In genomic region chr12:72790538-72790937, GRCm38 (mm10) we compare ENCODE assay signal across 13 mouse cellular contexts. TPM values are rescaled to one million over a fixed set of nuclear protein-coding genes. Genes with fewer than 3 reads are reported as not detected.
DNase-seq lines count a peak whose midpoint lies in the region; ATAC-seq lines count a peak whose summit lies in the region.
"Had no signal": no experiment of that assay in that cellular context is flagged by ENCODE, and none has a peak within 500 bp of the region (broad histone marks: within the 10 kb centered on the region; RNA-seq: fewer than 3 reads in every experiment).

No protein-coding gene starts in this region.

- peak; percentile 70 for DNase-seq in brain, adult 2 months (ENCODE audit: low read depth, low spot score)
- DNase-seq in retina, postnatal 1 day, result peak; percentile 53
- DNase-seq in natural killer cell, adult 2 months (ENCODE audit: low spot score in 2 of 2), result no peak
- DNase-seq: right cerebral cortex, postnatal 4 days had no signal

- H3K27ac ChIP-seq in heart, embryonic 16.5 days (ENCODE audit: low read length), result no peak overlapping the region
- no peak overlapping the region for H3K27ac ChIP-seq in heart, embryonic 12.5 days (ENCODE audit: poor library complexity, severe bottlenecking)
- no peak overlapping the region for H3K27ac ChIP-seq in intestine, embryonic 15.5 days
- H3K27ac ChIP-seq in intestine, embryonic 16.5 days (ENCODE audit: low read length), result no peak overlapping the region
- H3K27ac ChIP-seq: forebrain, embryonic 13.5 days; hindbrain, embryonic 12.5 days; left cerebral cortex, adult 2 months had no signal

- H3K4me2 ChIP-seq in heart, embryonic 16.5 days (ENCODE audit: low read depth, low read length), result no peak overlapping the region
- H3K4me2 ChIP-seq in heart, embryonic 12.5 days, result no peak overlapping the region
- H3K4me2 ChIP-seq in intestine, embryonic 15.5 days (replicated peaks), result no peak overlapping the region
- no peak overlapping the region for H3K4me2 ChIP-seq in intestine, embryonic 16.5 days (ENCODE audit: low read depth, low read length)
- H3K4me2 ChIP-seq: forebrain, embryonic 13.5 days; hindbrain, embryonic 12.5 days had no signal

- no peaks in the 10 kb centered on the region for H3K27me3 ChIP-seq in heart, embryonic 16.5 days (ENCODE audit: control insufficient read depth, insufficient read depth, low read length)
- no peaks in the 10 kb centered on the region for H3K27me3 ChIP-seq in heart, embryonic 12.5 days (replicated peaks)
- H3K27me3 ChIP-seq in intestine, embryonic 15.5 days (replicated peaks), result no peaks in the 10 kb centered on the region
- no peaks in the 10 kb centered on the region for H3K27me3 ChIP-seq in intestine, embryonic 16.5 days (replicated peaks; ENCODE audit: control insufficient read depth, insufficient read depth, low read length)
- H3K27me3 ChIP-seq: forebrain, embryonic 13.5 days; hindbrain, embryonic 12.5 days; megakaryocyte, embryonic 14.5 days had no signal

- H3K9me3 ChIP-seq in heart, embryonic 16.5 days (replicated peaks; ENCODE audit: control insufficient read depth, low read length), result no peaks in the 10 kb centered on the region
- H3K9me3 ChIP-seq in heart, embryonic 12.5 days (replicated peaks), result no peaks in the 10 kb centered on the region
- H3K9me3 ChIP-seq in intestine, embryonic 15.5 days, result no peaks in the 10 kb centered on the region
- H3K9me3 ChIP-seq in intestine, embryonic 16.5 days (ENCODE audit: control insufficient read depth, low read length), result no peaks in the 10 kb centered on the region
- H3K9me3 ChIP-seq: forebrain, embryonic 13.5 days; hindbrain, embryonic 12.5 days; megakaryocyte, embryonic 14.5 days had no signal

- peaks cover 27% of the 10 kb centered on the region for H3K36me3 ChIP-seq in heart, embryonic 16.5 days (ENCODE audit: control insufficient read depth, insufficient read depth)
- H3K36me3 ChIP-seq in heart, embryonic 12.5 days, result peaks cover 52% of the 10 kb centered on the region
- H3K36me3 ChIP-seq in intestine, embryonic 15.5 days, result peaks cover 15% of the 10 kb centered on the region
- 0 out of 2 replicates have a peak, but pooled peaks cover 5% of the 10 kb centered on the region for H3K36me3 ChIP-seq in intestine, embryonic 16.5 days (ENCODE audit: control insufficient read depth, insufficient read depth, low read length)

- WGBS in heart, embryonic 16.5 days, result 48% methylated on average over 7 of the region's 7 CpGs
- 49% methylated on average over 7 of the region's 7 CpGs for WGBS in heart, embryonic 12.5 days
- WGBS in intestine, embryonic 15.5 days, result 78% methylated on average over 7 of the region's 7 CpGs
- 69% methylated on average over 7 of the region's 7 CpGs for WGBS in intestine, embryonic 16.5 days

- no peak overlapping the region for H3K9ac ChIP-seq in heart, embryonic 16.5 days (ENCODE audit: low read length)
- no peak overlapping the region for H3K9ac ChIP-seq in heart, embryonic 12.5 days
- no peak overlapping the region for H3K9ac ChIP-seq in intestine, embryonic 15.5 days
- H3K9ac ChIP-seq in intestine, embryonic 16.5 days (ENCODE audit: low read depth, low read length), result no peak overlapping the region
- H3K9ac ChIP-seq: forebrain, embryonic 13.5 days; hindbrain, embryonic 12.5 days had no signal

- H3K4me1 ChIP-seq in heart, embryonic 16.5 days (ENCODE audit: control insufficient read depth, insufficient read depth, low read length), result no peaks in the 10 kb centered on the region
- H3K4me1 ChIP-seq in heart, embryonic 12.5 days (replicated peaks), result 0 out of 2 replicates have a peak, but pooled peaks cover 3% of the 10 kb centered on the region
- peaks cover 8% of the 10 kb centered on the region; the same call in 1 of the 2 replicates for H3K4me1 ChIP-seq in intestine, embryonic 15.5 days (replicated peaks)
- H3K4me1 ChIP-seq in intestine, embryonic 16.5 days (ENCODE audit: control insufficient read depth, insufficient read depth, low read length), result peaks cover 8% of the 10 kb centered on the region
- H3K4me1 ChIP-seq: forebrain, embryonic 13.5 days; hindbrain, embryonic 12.5 days had no signal

- H3K4me3 ChIP-seq in heart, embryonic 16.5 days (ENCODE audit: low read length), result no peak overlapping the region
- no peak overlapping the region for H3K4me3 ChIP-seq in heart, embryonic 12.5 days
- H3K4me3 ChIP-seq in intestine, embryonic 15.5 days (replicated peaks), result no peak overlapping the region
- H3K4me3 ChIP-seq in intestine, embryonic 16.5 days (ENCODE audit: low read length), result no peak overlapping the region
- H3K4me3 ChIP-seq: forebrain, embryonic 13.5 days; hindbrain, embryonic 12.5 days; left cerebral cortex, adult 2 months; megakaryocyte, embryonic 14.5 days had no signal

- peak; percentile 72 for ATAC-seq in heart, embryonic 16.5 days (replicated peaks; ENCODE audit: extremely low read depth, insufficient read depth, low FRiP score)
- no peak for ATAC-seq in heart, embryonic 12.5 days (ENCODE audit: insufficient number of reproducible peaks, low FRiP score)
- peak; percentile 98 for ATAC-seq in erythroblast, adult 5-6 weeks (replicated peaks; ENCODE audit: low FRiP score, poor library complexity, severe bottlenecking)
- ATAC-seq in intestine, embryonic 15.5 days, result no peak
- no peak for ATAC-seq in intestine, embryonic 16.5 days
- ATAC-seq: forebrain, embryonic 13.5 days had no signal

RNA-seq across cellular contexts. Expression of gene Ppm1a, which starts 33.3 kb away (rescaled TPM):
- polyA plus RNA-seq in heart, embryonic 16.5 days (2015; fragmentation: Nextera tagmentation; extraction: Ambion mirVana), result 29.0 and 38.4 TPM in 2 replicates
- 65.0 and 65.4 TPM in 2 replicates for polyA plus RNA-seq in heart, embryonic 12.5 days (2016; fragmentation: Nextera tagmentation; extraction: Ambion mirVana)
- total RNA-seq in erythroblast, adult 5-6 weeks (2015; ENCODE audit: low replicate concordance), result 35.9 and 38.6 TPM in 2 replicates
- total RNA-seq in erythroblast, adult 5-6 weeks (2017; ENCODE audit: low replicate concordance), result 87.3 and 107 TPM in 2 replicates
- 54.7 and 56.5 TPM in 2 replicates for polyA plus RNA-seq in intestine, embryonic 15.5 days (2015; fragmentation: Nextera tagmentation; extraction: Ambion mirVana)
- polyA plus RNA-seq in intestine, embryonic 16.5 days (2015; fragmentation: Nextera tagmentation; extraction: Ambion mirVana), result 20.0 and 21.2 TPM in 2 replicates

Comparison
In these comparisons a context has a peak if more than half of its experiments do, and no peak if none do; other contexts are left out.
1. ATAC-seq: peak in heart, embryonic 16.5 days (single experiment) and erythroblast, adult 5-6 weeks (single experiment); none in heart, embryonic 12.5 days (single experiment), intestine, embryonic 15.5 days (single experiment) and intestine, embryonic 16.5 days (single experiment).
2. DNase-seq: peak in brain, adult 2 months (single experiment) and retina, postnatal 1 day (single experiment); none in natural killer cell, adult 2 months (0 of 2).